Mouse (Mus musculus) stomach, postnatal 0 days (tissue): ENCODE measurements around the gene Lcn4.

Source experiments
- CTCF ChIP-seq: IDR thresholded peaks from 2 replicates; pipeline ENCODE4 v1.5.1; 2016; ENCODE audit warnings: antibody characterized with exemption, low read depth, mild to moderate bottlenecking, moderate library complexity
- EP300 ChIP-seq: optimal IDR thresholded peaks from 2 replicates; pipeline ENCODE3; 2016; ENCODE audit warnings: antibody characterized with exemption

- TF ChIP-seq CTCF (no peak), EP300 (no peak)
Observed at GRCm38 (mm10) chr2:26638039-26638438, 33.0 kb downstream of the Lcn4 start.
